Mouse (Mus musculus) frontal cortex, adult (tissue): ENCODE results near the gene Gm11273.
"Not testable (repeated sequence)": the region's sequence is repeated elsewhere in the genome, so short reads cannot be mapped to it uniquely, and the experiment has no call there.

Experiments used
- ATAC-seq: cut with Nextera tagmentation; 2 replicates; pipeline ENCODE4 v1.9.2; 2017; ENCODE audit warnings: mild to moderate bottlenecking, moderate library complexity, mixed read lengths; ENCODE audit not compliant: low TSS enrichment

The Gm11273 gene

GRCm38 (mm10) chr13:21501182-21501581 lies at the start of gene Gm11273:
Gene Gm11273 (minus strand): TSS chr13:21501418.
- not testable (repeated sequence) for ATAC-seq

- no peak for ATAC-seq
Measured at GRCm38 (mm10) chr13:21550416-21551110, 49.3 kb upstream of the Gm11273 start.

DNA sequence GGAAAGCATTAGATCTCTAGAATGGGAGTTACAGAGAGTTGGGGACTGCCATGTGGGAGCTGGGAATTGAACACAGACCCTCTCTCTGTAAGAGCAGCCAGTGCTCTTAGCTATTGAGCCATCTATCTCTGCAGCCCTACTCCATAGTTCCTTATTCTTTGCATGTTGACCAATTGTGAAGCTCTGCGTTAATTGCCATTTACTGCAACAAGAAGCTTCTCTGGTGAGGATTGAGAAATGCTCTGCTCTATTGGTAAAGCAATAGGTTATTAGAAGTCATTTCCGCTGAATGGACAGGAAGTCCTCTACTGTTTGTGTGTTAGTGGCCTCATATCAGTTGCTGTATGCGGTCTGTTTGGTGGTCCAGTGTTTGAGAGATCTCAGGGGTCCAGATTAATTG lies 48.3 kb upstream of the Gm11273 start:
- no peak for ATAC-seq

DNA sequence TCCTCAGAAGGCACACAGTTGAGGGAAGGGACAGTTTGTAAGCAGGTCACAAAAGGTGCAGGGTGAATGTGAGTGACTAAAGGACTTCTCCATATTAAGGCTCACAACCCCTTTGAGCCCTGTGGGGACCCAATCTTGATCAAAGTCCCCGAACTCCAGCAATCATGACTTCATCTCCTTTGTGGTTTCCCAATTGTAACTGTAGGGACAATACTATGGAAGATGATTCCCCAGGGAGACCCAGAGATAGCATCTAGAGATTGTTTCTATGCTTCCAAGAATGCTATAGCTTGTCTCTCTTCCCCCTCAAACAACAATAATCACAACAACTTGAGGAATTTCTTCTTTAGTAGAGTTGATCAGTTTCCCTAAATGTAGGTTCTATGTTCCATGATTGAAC lies 41.5 kb upstream of the Gm11273 start, which contains the start of gene Olfr1366:
Olfr1366 (minus strand) TSS at position 101 of the 400 bp plus-strand sequence.
- no peak for ATAC-seq

DNA sequence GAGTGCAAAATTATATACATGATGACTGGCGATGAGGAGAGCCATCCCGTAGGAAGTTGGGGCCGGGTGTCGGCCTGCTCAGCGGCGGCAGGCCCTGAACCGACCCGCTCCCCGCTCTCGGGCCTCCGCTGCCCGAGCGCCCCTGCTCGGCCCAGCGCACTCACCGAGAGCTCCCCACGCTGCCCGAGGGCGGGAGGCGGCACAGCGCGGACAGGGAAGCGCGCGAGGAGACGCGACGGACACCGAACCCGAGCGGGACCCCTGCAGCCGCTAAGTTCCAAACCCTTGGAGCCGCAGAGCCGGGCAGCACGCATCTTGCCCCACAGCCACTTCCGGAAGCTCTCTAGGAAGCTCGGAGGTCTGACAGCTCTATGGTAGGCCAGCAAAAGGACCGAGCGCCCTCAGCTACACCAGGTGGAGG lies 29.6 kb upstream of the Gm11273 start, which contains the start of gene Zkscan8:
Zkscan8 (minus strand) TSS at position 340 of the 421 bp plus-strand sequence.
- peak; percentile 100 for ATAC-seq

- no peak for ATAC-seq
Measured at GRCm38 (mm10) chr13:21530136-21530535, 28.9 kb upstream of the Gm11273 start.

DNA sequence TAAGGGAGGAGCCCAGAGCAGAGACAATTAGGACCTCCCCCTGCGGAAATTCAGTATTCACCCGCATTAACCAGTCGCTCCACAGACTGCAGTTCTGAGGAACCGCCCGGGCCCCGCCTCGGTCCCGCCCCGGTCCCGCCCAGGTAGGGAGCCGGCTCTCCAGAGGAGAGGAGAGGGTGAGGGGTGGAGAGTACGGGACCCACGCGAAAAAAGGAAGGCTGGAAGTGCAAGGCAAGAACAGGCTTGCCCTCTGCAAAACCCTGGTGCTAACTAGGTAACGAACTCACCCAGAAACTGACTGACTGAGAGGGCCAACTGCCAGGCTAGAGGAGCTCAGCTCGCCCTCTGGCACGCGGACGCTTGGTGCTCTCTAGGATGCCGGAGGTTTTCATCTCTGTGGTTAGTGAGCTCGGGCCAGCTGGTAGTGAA lies 5.0 kb upstream of the Gm11273 start:
- ATAC-seq: peak; percentile 100

- no peak for ATAC-seq
Measured at GRCm38 (mm10) chr13:21502296-21502695, 1.1 kb upstream of the Gm11273 start.

DNA sequence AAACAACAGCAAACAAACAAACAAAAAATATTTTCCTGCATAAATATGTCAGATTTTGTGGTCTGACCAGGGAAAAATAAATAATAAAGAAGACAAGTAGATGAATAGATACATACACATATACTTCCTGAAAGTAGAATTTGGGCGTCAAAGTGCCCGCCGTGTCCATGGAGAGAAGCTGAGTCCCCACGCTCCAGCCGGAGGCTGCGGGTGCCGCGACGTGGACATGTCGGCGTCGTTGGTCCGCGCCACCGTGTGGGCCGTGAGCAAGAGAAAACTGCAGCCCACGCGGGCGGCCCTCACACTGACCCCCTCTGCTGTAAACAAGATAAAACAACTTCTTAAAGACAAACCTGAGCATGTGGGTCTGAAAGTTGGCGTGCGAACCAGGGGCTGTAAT lies 6.1 kb downstream of the Gm11273 start, which contains the start of gene AK157302:
AK157302 (plus strand) TSS at position 144 of the 400 bp plus-strand sequence.
- no peak for ATAC-seq

DNA sequence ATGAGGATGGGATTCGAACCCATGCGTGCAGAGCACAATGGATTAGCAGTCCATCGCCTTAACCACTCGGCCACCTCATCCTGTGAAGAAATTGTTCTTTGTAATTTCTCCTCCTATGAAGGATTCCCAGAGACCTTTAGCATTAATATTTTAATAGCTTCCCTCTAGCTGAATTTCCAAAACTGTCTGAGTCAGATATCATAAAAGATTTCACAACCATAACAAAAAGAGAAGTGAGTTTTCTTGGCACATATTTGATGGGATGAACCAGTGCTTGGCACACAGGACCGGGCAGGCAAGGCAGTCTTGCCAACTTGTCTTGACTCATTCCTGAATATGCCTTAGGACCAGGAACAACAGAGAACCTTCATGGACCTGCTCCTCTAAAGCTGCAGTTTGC lies 8.4 kb downstream of the Gm11273 start:
- no peak for ATAC-seq

DNA sequence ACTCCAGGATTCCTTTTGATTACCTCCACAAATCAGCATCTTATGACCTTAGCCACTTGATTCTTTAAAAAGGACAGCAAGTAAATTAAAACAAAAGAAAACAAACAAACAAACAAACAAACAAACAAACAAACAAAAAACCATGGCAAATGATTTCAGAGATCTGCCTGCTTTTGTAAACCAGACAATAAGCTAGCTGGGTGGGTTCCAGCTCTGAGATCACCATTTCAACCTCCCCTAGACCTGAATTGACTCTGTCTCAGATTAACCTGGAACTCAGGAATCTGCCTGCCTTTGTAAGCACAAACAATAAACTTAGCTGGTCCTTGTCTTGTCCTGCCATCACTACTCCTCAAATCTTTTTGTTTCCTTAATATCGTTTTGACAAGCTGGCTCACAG lies 14.3 kb downstream of the Gm11273 start:
- ATAC-seq: no peak

DNA sequence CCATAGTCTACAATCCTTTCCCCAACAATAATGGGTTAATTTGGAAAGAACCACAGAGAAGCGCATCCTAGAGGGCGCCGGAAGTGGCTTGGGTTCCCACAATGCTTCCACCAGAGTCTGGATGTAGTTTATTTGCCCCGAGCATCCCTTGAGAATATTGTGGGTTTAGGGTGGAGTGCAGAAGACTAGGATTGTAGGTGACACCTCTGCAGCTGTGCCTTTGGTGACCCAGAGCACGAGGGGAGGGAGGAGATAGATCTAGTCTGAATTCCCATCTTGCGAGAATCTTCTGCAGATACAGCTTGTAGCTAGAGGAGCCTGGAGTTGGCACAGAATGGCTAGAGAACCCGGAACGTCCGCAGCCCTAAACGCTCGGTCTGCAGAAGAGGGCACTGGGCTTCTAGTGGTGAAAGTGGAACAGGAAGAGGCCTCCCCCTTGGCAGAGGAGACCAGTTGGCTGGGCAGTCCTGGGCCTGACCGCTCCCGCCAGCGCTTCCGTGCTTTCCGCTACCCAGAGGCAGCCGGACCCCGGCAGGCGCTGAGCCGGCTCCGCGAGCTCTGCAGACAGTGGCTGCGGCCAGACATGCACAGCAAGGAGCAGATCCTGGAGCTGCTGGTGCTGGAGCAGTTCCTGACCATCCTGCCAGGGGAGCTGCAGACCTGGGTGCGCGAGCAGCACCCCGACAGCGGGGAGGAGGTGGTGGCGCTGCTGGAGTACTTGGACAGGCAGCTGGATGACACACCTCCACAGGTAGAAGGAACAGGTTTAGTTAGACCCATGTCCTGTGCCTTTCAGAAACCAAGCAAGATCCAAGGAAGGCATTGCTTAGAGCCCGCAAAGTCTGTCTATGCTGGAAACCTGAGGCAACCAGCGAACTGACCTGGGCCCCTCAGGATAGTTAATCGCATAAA lies 22.2 kb downstream of the Gm11273 start, which contains the start of the genes Zkscan4 and Gm10065:
Zkscan4 (plus strand) TSS at position 149 of the 912 bp plus-strand sequence.
Gm10065 (minus strand) TSS at position 683 of the 912 bp plus-strand sequence.
- ATAC-seq: peak; percentile 99

GRCm38 (mm10) chr13:21472427-21472826 lies 28.8 kb downstream of the Gm11273 start:
- no peak for ATAC-seq

GRCm38 (mm10) chr13:21469097-21469496 lies 32.1 kb downstream of the Gm11273 start:
- no peak for ATAC-seq

DNA sequence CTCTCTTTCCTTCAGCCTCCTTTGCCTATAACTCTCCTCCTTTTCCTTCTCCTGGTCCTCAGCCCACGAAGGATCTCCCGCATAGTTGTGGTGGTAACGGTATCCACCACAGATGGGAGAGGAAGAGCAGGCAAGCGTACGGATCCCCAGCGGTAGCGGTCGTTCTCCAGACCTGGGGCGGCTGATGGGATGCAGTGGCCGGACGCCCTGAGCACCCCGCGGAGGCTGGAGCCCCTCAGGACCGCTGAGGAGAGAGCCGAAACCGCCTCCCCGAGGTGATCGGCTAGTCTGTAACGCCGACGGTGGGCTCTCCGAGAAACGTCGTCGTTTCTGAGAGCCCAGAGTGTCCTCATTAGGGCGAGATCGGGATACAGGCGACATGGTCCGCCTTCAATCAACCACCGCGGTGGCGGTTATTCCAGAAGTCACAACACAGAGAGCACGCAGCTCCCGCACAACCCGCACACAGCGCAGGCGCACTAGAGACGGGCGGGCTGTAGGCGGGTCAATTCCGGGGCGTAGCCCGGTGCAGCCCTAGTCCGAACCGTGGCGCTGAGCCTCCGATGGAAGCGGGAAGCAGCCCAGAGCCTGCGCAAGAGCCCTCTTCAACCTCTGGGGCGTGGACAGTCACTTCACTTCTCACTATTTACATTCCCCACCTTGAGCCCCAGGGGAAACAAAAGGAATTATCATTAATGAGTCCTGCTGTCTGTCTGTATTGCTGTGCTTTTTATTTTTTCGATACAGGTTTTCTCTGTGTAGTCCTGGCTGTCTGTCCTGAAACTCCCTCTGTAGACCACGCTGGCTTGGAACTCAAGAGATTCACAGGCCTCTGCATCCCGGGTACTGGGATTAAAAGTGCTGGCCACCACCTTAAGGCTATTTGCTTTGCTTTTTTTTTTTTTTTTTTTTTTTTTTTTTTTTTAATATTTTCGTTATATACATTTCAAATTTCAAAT lies 32.9 kb downstream of the Gm11273 start, which contains the start of gene Nkapl:
Nkapl (minus strand) TSS at position 449 of the 959 bp plus-strand sequence.
- peak; percentile 99 for ATAC-seq

- ATAC-seq: no peak
Measured at GRCm38 (mm10) chr13:21467336-21467735, 33.9 kb downstream of the Gm11273 start.

DNA sequence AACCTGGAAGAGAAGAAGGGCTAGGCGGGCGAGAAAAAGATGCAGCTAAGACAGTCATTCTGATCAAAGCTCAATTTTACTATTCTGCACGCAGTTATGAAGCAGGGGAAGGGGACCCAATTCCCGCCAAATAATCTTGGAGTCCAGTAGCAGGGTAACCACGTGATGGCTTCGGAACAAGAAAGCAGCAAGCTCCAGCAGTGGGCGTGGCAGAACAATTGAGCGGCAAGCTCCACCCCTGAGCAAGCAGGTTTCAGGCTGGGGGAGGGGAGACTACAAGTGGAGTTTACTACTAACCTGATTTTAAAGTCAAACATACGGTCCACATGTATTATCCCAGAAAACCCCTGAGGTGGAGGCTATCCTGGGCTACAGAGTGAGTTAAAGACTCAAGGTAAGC lies 38.7 kb downstream of the Gm11273 start:
- not testable (repeated sequence) for ATAC-seq

DNA sequence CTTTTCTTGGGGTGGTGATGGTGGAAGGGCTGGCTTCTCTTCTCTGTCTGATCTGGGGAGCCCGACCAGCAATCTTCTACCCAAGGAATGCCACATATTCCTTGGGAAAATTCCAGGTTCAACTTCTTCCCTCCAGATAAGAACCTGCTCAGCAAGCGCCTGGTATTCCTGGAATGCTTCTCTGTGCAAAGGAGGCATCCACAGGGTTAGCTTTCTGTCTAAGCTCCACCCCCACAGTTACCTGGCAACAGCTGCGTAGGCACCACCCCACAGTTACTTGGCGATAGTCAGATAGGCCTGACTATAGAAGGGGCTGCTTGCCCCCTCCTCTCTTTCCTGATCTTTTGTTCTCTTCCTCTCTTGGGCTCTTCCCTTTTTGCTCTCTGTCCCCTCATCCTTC lies 44.9 kb downstream of the Gm11273 start:
- ATAC-seq: no peak

DNA sequence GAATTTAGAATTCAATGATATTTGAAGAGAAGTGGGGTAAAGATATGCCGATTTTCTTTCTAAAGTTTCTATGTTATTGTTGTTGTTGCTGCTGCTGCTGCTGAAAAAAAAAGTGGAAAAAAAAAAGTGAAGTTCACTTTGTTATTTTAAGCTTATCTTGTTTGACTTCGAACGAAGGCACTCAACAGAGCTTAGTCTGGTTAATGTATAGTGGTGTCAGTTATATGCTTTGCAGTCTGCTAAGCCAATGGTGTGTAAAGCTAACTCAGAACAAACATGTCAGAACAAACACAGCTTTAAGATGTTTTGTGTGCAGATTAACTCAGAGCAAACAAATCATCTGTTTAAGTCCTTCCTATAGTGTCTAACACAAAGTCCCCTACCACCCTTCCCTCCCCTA lies 47.1 kb downstream of the Gm11273 start:
- no peak for ATAC-seq

DNA sequence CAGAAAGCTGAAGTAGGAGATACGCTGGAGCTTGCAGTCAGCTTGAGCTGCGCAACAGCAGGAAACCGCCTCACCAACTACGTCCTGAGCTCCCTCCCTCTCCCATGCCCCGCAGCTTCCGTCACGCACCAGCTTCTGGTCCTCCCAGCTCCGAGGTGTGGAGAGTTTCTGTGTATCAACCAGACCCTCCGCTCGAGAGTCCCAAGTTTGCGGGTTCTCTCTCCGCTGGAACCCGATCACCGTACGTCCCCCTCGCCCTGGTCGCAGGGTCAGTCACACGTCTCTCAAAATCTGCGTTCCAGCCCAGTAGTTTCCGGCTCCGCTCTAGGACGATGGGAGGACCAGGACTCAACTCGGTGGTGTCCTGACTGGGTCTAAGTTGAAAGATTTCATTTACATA lies 47.8 kb downstream of the Gm11273 start, which contains the start of gene Zscan26:
Zscan26 (minus strand) TSS at position 282 of the 400 bp plus-strand sequence.
- ATAC-seq: peak; percentile 99

DNA sequence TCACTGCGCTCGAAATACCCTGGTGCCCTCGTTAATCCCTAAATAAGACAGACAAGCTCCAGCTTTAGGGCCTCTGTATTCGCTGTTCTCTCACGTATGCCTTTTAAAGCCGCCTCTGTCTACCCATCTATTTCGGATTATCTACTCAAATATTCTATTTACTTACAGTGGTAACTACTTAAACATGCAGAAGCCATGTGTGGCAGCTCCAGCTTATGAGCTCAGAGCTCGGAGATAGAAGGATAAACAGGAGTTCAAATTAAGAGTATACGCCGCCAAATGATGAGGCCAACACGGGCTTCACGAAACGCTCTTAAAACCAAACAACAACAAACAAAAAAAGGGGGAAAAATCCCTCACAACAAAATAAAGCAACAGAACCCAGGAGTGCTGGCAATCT lies 48.2 kb downstream of the Gm11273 start:
- peak; percentile 51 for ATAC-seq
